Mouse (Mus musculus) liver, embryonic 11.5 days (tissue): ENCODE data around the gene Rnf216. TPM values are rescaled to one million over a fixed set of nuclear protein-coding genes. Genes with fewer than 3 reads are reported as not detected.

Source experiments
- ATAC-seq: fragments of 200-750 bp; cut with Nextera tagmentation; replicated peaks from 2 replicates; pipeline ENCODE4 v1.8.0; 2017; ENCODE audit warnings: moderate number of reproducible peaks, mild to moderate bottlenecking, moderate TSS enrichment, moderate library complexity; ENCODE audit not compliant: low FRiP score
- DNase-seq: peaks from one replicate; pipeline ENCODE4 v3.0.0-alpha.2; 2017; ENCODE audit warnings: low spot score
- H3K27ac ChIP-seq: fragments of 300-500 bp; sonication (generic); 2 replicates; pipeline ENCODE4 v1.5.1; 2014; ENCODE audit warnings: mild to moderate bottlenecking, low read depth, low read length, control low read depth
- H3K27me3 ChIP-seq: fragments of 300-500 bp; sonication (generic); replicated peaks from 2 replicates; pipeline ENCODE4 v1.6.1; 2014; ENCODE audit warnings: low read length, mixed read lengths; ENCODE audit not compliant: control insufficient read depth, insufficient read depth
- H3K36me3 ChIP-seq: fragments of 300-500 bp; sonication (generic); 2 replicates; pipeline ENCODE4 v1.6.1; 2014; ENCODE audit warnings: mild to moderate bottlenecking, low read length, moderate library complexity, mixed read lengths; ENCODE audit not compliant: control insufficient read depth, insufficient read depth
- H3K4me1 ChIP-seq: fragments of 300-500 bp; sonication (generic); replicated peaks from 2 replicates; pipeline ENCODE4 v1.6.1; 2014; ENCODE audit warnings: low read length, mixed read lengths; ENCODE audit not compliant: control insufficient read depth, insufficient read depth
- H3K4me2 ChIP-seq: fragments of 300-500 bp; sonication (generic); 2 replicates; pipeline ENCODE4 v1.6.1; 2014; ENCODE audit warnings: mild to moderate bottlenecking, control low read depth, moderate library complexity
- H3K4me3 ChIP-seq: fragments of 300-500 bp; sonication (generic); 2 replicates; pipeline ENCODE4 v1.5.1; 2014; ENCODE audit warnings: low read depth, low read length, control low read depth
- H3K9ac ChIP-seq: fragments of 300-500 bp; sonication (generic); 2 replicates; pipeline ENCODE4 v1.6.1; 2014; ENCODE audit warnings: low read depth, low read length, control low read depth
- H3K9me3 ChIP-seq: fragments of 300-500 bp; sonication (generic); 2 replicates; pipeline ENCODE4 v1.6.1; 2016; ENCODE audit warnings: low read length, inconsistent platforms, mixed read lengths; ENCODE audit not compliant: control insufficient read depth
- WGBS: fragments of 180-500 bp; shearing (Covaris S2); extraction: QIAGEN DNeasy Blood & Tissue Kit; methylation state at CpG from one replicate; pipeline ENCODE4 v1.1.7; 2014; 5-methylcytosine and 5-hydroxymethylcytosine counted together
- polyA plus RNA-seq: library from polyadenylated mRNA; unstranded; fragments of >200 nt; fragmentation: Nextera tagmentation; extraction: Ambion mirVana; gene quantifications from 2 replicates; pipeline ENCODE4 v1.2.1, GENCODE M21; 2014

Rnf216 gene
- polyA plus RNA-seq, 1 experiment from 2014 or later = 34.7 TPM

DNA sequence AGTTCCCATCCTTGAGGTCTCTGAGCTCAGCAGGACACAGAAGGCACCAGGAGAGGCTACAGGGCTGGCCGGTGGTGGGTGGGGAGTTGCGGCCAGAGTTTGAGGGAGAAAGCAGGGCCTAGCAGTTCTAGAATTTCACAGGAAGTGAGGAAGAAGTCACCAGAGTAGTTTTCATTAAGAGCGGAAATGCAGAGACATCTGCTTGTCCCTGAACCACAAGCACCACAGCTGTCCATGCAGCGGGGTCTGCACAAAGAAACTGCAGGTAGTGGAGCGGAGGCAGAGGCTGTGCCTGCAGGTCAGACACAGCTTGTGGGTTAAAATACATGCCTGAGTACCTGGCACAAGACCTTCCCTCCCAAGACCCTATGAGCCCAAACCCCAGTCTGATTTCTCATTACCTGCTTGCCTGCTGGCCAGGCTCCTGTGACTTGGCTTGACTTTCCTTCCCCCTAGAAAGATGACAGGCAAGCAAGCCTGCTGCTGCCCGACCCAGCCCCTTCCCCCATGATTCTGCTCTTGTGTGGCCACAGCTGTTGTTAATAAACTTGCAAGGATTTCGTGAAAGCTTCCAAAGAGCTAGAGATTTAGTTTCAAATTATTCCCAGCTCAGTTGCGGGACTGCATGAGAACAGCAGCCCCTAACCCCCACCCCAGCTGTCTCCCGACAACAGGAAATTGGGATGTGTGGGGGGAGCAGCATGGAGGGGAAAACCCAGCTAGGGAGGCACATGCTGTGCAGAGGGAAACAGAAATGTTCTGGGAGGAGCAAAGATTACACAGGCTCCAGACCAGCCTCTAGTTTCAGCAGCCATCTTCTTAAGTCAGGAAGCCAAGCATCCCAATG, 111.9 kb downstream of the Rnf216 start:
- H3K27me3 ChIP-seq = no peaks in the 10 kb centered on the region
- no peak overlapping the region for H3K4me3 ChIP-seq
- H3K9me3 ChIP-seq = no peaks in the 10 kb centered on the region
- peaks cover 8% of the 10 kb centered on the region; the same call in 1 of the 2 replicates for H3K36me3 ChIP-seq
- 0 out of 2 replicates have a peak, but pooled peaks have one; percentile 34 for ATAC-seq
- DNase-seq = no peak
- H3K9ac ChIP-seq = no peak overlapping the region
- peak overlapping the region; percentile 73 for H3K27ac ChIP-seq
- H3K4me2 ChIP-seq = no peak overlapping the region
- H3K4me1 ChIP-seq = peaks cover 11% of the 10 kb centered on the region
- WGBS = 50% methylated on average over 9 of the region's 9 CpGs

DNA sequence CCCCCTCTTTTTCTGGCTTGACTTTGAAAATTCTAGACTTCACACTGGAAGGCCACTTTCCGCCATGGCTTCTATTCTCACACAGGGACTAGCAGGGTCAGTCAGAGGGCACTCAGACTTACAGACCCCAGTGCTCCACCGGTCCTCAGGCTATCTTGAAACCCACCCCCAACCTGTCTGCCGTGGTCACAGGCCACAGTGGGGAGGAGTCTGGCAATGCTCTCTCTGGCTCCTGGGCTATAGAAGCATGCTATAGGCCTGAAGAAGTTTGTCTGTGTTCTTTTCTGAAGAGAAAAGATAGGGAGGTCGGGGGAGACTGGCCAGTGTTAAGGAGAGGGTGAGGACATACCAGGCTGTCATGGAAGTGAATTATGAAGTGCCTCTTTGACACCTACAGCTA, 112.7 kb downstream of the Rnf216 start:
- DNase-seq = no peak
- Histone ChIP-seq H3K36me3 (peaks cover 8% of the 10 kb centered on the region; the same call in 1 of the 2 replicates), H3K4me2 (no peak overlapping the region), H3K4me3 (no peak overlapping the region), H3K9me3 (no peaks in the 10 kb centered on the region), H3K27me3 (no peaks in the 10 kb centered on the region), H3K9ac (no peak overlapping the region), H3K27ac (peak overlapping the region; percentile 73), H3K4me1 (peaks cover 11% of the 10 kb centered on the region)
- ATAC-seq = no peak
- 37% methylated on average over 4 of the region's 4 CpGs for WGBS

DNA sequence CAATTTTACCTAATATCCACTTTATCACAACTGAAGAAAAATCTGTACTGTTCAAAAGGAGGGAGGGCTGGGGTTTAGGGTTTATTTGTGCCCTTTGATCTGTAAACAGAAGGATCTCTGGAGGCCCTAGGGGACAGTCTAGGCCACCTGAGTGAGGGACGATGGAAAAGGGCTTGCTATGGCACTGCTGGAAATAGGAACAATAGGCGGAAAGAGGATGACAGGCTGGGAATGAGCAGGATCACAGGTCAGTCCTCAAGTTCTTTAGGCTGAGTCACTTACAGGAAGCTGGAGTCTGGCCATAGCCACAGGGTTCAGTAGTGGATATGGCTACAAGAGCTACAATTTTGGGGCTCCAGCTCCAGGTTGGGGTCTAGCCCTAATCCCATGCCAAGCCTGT, 114.6 kb downstream of the Rnf216 start:
- Histone ChIP-seq H3K4me1 (peaks cover 11% of the 10 kb centered on the region), H3K36me3 (peaks cover 10% of the 10 kb centered on the region; the same call in 1 of the 2 replicates), H3K27me3 (no peaks in the 10 kb centered on the region), H3K4me3 (no peak overlapping the region), H3K27ac (peak overlapping the region; percentile 35; the same call in 1 of the 2 replicates), H3K4me2 (no peak overlapping the region), H3K9me3 (no peaks in the 10 kb centered on the region), H3K9ac (no peak overlapping the region)
- ATAC-seq = no peak; the same call in 1 of the 2 replicates
- no peak for DNase-seq
- WGBS = 66% methylated on average over 2 of the region's 2 CpGs

DNA sequence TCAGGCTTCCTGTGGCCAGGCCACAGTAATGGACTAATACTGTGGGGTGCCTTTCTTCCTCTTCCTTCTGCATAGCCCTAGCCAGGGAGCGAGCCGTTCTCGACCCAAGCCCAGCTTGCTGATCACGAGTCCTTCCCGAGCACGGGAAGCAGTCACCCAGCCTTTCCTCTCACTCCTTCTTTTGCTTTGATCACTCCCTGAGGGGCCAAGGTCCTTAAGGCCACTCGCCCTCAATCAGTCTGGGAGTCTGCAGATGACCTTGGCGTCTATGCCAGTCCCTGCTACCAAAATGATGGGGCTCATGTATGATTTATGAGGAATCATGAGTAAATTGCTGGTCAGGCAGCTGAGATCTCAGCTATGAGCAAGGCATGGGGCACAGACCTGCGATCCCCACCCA, 115.3 kb downstream of the Rnf216 start:
- no peaks in the 10 kb centered on the region for H3K27me3 ChIP-seq
- H3K36me3 ChIP-seq = peaks cover 16% of the 10 kb centered on the region; the same call in 1 of the 2 replicates
- no peak overlapping the region; the same call in 1 of the 2 replicates for H3K27ac ChIP-seq
- peaks cover 11% of the 10 kb centered on the region for H3K4me1 ChIP-seq
- 70% methylated on average over 9 of the region's 9 CpGs for WGBS
- no peak for DNase-seq
- H3K9me3 ChIP-seq = no peaks in the 10 kb centered on the region
- ATAC-seq = no peak
- H3K9ac ChIP-seq = no peak overlapping the region
- H3K4me3 ChIP-seq = no peak overlapping the region
- no peak overlapping the region for H3K4me2 ChIP-seq

DNA sequence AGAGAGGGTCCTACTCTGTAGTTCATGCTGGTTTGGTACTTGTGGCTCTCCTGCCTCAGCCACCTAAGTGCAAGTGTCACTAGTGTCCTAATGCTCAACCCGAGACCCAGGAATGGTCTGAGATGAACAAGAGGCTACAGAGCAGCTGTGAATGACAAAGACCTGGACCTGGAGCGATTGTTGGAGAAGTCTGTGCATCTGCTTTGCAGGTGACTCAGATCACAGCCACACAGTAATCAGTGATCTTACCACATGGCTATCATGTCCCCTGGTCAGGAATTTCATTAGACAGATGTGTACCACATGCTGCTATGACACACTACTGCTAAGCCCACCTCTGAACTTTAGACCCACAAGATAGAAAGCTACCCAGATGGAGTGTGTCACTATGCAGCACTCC, 118.0 kb downstream of the Rnf216 start:
- no peak overlapping the region for H3K4me2 ChIP-seq
- H3K9ac ChIP-seq = no peak overlapping the region
- WGBS = 94% methylated on average over 2 of the region's 2 CpGs
- no peak for ATAC-seq
- peaks cover 3% of the 10 kb centered on the region; the same call in 1 of the 2 replicates for H3K4me1 ChIP-seq
- no peak overlapping the region for H3K4me3 ChIP-seq
- H3K9me3 ChIP-seq = no peaks in the 10 kb centered on the region
- DNase-seq = no peak
- H3K27ac ChIP-seq = no peak overlapping the region
- H3K27me3 ChIP-seq = no peaks in the 10 kb centered on the region
- H3K36me3 ChIP-seq = peaks cover 25% of the 10 kb centered on the region

DNA sequence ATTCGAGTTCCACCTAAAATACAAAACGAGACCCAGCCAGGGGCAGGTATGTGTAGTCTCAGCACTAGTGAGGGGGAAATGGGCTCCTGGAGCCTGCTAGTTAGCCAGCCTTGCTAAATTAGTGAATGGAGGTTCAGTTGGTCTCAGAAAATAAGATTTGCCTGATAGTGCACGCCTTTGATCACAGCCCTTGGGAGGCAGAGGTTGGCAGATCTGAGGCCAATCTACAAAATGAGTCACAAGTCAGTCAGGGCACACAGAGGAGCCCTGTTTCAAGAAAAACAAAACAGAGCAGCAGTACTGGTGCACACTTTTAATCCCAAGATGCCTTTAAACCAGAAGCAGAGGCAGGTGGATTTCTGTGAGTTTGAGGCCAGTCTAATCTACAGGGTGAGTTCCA, 123.6 kb downstream of the Rnf216 start:
- no peaks in the 10 kb centered on the region for H3K27me3 ChIP-seq
- no peaks in the 10 kb centered on the region for H3K9me3 ChIP-seq
- H3K4me1 ChIP-seq = peaks cover 8% of the 10 kb centered on the region
- H3K4me3 ChIP-seq = no peak overlapping the region
- H3K36me3 ChIP-seq = peaks cover 19% of the 10 kb centered on the region
- H3K27ac ChIP-seq = no peak overlapping the region
- no peak overlapping the region for H3K9ac ChIP-seq
- H3K4me2 ChIP-seq = no peak overlapping the region
- DNase-seq (no peak), ATAC-seq (no peak)
- WGBS = 85% methylated on average over 3 of the region's 3 CpGs

DNA sequence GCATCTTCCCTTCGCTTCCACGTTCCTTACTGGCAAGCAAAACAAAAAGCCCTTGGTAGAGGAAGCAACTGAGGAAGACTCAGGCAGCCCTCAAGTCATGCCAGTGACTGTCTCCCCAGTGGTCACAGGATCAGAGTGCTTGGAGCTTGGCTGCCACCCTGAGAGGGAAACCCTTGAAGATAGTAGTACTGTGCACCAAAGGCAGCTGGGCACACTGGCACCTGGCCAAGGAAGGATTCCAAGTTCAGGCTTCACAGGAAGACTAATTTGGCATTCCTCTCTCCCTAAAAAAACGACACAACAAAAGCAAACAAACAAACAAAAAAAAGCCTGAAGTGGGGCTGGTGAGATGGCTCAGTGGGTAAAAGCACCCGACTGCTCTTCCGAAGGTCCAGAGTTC, 124.3 kb downstream of the Rnf216 start:
- Histone ChIP-seq H3K9me3 (no peaks in the 10 kb centered on the region), H3K27me3 (no peaks in the 10 kb centered on the region), H3K4me3 (no peak overlapping the region), H3K36me3 (peaks cover 16% of the 10 kb centered on the region), H3K9ac (no peak overlapping the region), H3K27ac (no peak overlapping the region), H3K4me2 (no peak overlapping the region), H3K4me1 (peaks cover 12% of the 10 kb centered on the region)
- no peak for ATAC-seq
- no peak for DNase-seq
- 85% methylated on average over 5 of the region's 5 CpGs for WGBS

DNA sequence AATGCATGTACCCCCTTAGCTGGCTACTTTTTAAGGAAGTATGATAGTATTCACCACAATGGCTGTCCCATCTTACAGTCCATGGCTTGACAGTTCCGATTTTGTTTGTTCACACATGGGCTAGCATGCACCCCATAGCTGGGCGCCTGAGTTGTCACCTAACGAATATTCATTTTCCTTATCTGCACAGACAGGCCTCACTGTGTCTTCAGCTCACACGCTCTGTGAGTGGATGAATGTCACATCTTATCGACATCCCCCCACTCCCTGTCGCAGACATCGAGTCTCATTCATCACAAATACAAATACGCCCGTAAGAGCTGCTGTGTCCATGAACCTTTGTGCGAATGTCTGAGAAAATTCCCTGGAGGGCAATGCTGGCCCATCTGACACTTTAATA, 128.5 kb downstream of the Rnf216 start:
- no peak overlapping the region for H3K9ac ChIP-seq
- H3K27ac ChIP-seq = peak overlapping the region; percentile 44; the same call in 1 of the 2 replicates
- H3K4me2 ChIP-seq = peak overlapping the region; percentile 40

DNA sequence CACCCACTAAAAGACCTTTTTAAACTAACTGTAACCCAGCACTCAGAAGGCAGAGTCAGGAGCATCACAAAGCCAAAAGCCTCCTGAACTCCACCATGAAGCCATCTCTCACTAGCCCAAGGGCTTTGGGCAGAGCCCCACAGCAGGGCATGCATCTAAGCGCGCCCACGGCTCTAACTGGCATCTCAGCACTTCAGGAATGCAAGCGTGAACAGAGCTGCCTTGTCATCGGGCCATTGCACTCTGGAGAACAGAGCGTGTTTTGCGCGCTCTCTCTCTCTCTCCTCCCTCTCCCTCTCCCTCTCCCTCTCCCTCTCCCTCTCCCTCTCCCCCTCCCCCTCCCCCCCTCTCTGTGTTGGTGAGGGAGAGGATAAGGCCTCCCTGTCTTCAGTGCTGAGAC, 129.6 kb downstream of the Rnf216 start:
- H3K4me3 ChIP-seq = no peak overlapping the region
- H3K27ac ChIP-seq = no peak overlapping the region
- H3K36me3 ChIP-seq = no peaks in the 10 kb centered on the region
- ATAC-seq (no peak), DNase-seq (no peak)
- no peak overlapping the region for H3K4me2 ChIP-seq
- peaks cover 12% of the 10 kb centered on the region for H3K4me1 ChIP-seq
- H3K9ac ChIP-seq = no peak overlapping the region
- no peaks in the 10 kb centered on the region for H3K9me3 ChIP-seq
- 82% methylated on average over 8 of the region's 8 CpGs for WGBS
- no peaks in the 10 kb centered on the region for H3K27me3 ChIP-seq

More for the DNA sequence above, 128.5 kb downstream of the Rnf216 start:
- Histone ChIP-seq H3K36me3 (no peaks in the 10 kb centered on the region), H3K4me1 (peaks cover 12% of the 10 kb centered on the region), H3K27me3 (no peaks in the 10 kb centered on the region), H3K9me3 (no peaks in the 10 kb centered on the region), H3K4me3 (no peak overlapping the region)
- WGBS = 48% methylated on average over 10 of the region's 10 CpGs
- DNase-seq (no peak), ATAC-seq (peak; percentile 97)
